Mouse (Mus musculus) thymus, adult 18-20 months (tissue): ENCODE results near the gene Slamf1.

ENCODE experiments used
- DNase-seq, 2 experiments: peaks; one replicate each; pipeline ENCODE4 v3.0.0; 2022; ENCODE audit warnings: mixed read lengths in 2 of 2

Slamf1 gene

DNA sequence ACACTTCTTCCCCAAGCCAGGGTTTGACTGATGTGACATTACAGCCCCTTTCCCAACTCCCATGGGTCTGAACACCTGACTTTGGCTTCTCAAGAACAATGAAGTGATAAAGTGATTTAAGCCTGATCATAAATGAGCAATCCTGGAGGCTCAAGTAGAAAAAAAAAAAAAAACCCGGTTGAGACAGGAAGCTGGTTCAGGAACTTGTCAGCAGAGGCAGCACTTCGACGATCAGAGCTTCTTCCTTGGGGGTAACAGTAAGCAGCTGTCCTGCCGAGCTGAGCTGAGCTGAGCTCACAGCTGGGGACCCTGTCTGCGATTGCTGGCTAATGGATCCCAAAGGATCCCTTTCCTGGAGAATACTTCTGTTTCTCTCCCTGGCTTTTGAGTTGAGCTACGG lies at the start of gene Slamf1:
Gene Slamf1 (plus strand): TSS at position 230 of the 400 bp plus-strand sequence.
- DNase-seq: peak; percentile 53 to 72

DNA sequence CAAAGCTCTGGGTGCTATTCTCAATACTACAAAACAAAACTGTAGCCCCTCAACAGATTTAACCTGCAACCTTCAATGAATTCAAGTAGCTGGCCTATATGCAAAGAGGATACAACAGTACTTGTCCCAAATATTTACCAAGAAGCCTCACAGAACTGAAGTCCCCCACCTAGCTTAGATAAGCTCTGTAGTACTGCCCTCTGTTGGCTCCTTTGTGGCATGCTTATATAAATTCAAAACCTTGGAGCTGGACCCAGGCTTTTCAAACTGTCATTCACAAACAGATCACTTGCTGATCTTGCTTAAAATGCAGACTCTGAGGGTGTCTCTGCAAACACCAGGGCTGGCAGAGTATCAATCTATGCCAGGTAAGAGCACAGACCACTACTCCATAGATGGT lies 35.7 kb upstream of the Slamf1 start:
- no peak for DNase-seq

DNA sequence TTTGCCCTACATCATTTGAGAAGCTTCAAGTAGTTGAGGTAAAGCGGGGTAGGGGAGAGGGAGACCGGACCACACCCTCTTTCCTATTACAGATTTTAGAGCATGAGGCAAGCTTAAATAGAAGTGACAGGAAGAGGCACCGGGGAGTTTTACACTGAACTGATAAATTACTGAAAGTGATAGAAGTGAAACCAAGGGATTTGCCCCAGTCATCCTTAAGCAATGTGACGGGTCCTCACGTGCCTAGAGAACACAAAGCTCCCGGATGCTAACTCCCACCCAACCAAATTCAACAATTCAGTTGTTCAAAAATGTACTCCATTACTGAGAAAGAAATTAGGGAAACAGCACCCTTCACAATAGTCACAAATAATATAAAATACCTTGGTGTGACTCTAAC lies 32.0 kb upstream of the Slamf1 start:
- DNase-seq: no peak

DNA sequence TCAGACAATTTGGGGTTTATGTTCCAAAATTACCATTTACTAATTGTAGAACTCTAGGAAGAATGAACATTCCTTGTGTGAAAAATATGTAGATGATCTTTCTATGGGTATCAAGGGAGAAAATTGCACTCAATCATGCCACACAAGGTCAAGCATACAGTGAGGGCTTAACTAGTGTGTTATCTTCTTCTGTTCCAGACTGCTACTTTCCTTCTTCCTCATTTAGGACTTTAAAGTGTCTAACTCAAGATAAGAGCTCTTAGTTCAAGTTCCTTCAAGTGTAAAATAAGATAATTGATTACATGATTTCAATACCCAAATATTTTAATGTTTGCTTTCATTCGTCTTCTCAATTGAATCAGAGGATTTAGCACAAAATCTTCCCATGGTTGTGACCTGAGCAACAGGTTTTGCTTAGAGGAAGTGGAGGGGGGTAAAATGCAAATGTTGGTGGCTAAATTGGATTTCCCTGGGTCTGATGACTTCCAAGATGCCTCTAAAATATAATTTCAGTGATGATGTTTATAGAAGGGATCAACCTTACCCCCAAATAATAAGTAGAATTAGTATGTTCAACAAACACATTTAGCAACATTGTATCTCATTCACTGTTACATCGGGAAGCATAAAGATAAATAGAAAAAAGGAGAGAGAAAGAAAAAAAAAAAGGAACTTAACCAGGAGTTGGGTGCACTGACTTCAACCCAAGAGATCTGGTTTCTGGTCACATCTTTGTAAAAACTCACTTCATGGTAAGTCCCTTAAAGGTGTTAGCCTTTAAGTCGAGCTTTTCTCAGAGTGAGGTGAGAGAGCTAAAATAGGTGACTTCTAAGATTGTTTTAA lies 18.6 kb upstream of the Slamf1 start:
- no peak for DNase-seq

DNA sequence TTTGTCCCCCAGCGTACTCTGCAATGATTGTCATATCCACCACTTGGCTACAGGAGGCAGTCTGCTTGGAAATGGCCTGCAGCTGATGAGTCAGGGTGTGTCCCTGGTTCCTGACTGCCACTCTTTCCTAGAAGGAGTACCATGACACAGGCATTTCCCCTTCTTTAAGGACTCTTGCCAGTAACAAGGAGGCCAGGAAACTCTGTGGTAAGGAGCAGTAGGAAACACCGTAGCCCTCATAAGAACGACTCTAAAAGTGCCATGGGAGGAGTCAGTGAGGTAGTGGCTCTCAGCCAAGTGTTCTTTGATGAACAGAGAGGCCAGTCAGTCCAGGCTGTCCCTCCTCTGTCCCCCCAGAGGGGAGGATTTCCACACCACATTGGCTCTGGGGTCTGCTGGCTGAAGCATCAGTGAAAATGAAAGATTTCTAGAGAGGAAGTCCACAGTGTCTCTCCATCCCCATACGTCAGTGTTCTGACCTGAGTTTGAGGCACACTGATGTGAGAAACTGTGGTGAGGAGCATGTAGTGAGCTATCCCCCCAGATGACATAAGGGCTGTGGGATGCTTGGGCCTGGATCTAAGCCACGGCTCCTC lies 5.0 kb upstream of the Slamf1 start:
- DNase-seq: no peak

DNA sequence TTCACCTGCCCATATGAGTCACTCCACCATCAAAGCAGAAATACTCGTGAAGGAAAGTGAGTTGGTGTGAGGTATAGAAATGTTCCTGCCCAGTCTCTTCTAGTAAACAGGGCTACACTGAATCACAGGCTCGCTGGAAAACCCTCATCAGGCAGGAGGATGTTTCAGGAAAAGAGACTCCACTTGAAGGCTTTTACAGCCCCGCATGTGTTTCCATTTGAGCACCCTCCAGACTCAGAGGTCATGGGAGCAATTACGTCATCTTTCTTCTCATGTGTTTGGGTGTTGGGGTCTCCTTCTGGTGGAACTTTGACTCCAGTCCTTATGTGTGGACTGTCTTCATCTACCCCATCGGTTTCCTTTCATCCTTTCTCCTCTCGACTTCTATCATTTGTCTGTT lies 4.1 kb downstream of the Slamf1 start:
- no peak for DNase-seq

DNA sequence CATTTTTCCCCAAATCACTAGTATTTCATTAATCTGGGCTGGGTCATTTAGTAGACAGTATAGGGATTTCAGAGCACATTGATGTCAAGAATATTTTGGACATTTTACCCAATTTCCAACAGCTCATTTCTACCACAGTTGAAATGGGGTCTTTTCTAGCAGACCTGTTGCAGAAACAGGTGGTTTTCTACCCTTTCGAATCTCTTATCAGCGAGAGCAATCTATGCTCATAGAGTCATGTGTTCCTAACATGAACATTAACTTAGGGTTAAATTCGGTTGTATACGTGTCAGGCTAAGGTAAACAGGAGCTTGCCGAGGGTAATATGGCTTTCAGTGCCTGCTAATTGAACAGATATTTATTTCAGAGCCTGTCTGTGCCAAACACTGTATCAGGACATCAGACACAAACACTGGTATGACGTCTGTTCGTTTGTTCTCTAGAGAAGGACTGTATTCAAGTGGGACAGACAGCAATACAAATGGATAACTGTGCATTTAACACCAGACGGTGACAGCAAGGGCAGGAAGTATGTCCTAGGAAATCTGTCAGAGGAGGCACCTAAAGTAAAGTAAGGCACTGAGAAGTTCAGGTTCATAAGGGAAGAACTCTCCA lies 5.3 kb downstream of the Slamf1 start:
- DNase-seq: no peak

DNA sequence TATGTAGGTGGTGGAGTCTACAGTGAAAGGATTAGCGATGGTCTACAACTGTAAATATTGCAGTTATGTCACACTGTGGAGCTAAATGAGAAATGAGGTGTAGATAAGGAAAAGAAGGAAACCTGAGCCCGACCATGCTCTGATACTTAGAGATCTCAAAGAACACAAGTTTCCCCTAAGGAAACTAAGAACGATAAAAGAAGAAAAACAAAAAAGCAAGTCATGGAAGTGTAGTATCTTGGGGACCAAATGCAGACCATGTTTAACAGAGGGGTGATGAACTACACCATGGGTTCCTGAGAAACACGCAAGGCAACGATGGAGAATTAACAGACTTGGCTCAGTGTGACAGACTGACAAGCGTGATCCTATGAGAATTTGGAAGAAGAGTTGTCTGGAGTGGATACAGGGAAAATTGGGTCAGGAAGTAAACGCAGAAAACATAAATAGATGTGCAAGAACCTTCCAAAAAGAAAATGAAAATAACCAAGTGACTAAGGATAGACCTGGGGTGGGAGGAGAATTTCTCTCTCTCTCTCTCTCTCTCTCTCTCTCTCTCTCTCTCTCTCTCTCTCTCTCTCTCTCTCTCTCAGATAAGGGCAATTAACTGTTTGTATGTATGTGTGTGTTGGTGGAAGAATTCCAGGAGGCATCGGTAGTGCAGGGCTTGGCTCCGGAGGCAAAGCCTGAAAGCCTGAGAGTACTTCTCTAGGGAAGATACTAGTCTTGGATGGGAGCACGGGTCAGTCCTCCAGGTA lies 6.5 kb downstream of the Slamf1 start:
- DNase-seq: no peak

DNA sequence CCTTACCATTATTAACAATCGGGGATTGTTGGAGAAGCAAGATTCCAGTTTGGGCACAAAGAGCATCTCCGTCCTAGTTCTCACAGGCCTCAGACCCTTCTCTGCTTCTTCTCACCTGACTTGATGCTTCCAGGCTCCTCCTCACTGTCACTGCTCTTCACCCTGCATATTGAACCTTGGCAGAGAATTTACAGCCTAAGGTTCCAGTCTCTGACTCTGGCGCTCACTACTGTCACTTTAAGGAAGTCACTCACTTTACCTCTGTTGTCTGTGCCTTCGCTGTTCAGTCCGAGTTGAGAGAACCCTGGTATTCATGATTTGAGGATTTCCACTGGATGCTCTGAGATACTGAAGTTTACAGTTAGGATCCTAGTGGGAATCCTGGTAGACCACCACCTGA lies 7.3 kb downstream of the Slamf1 start:
- DNase-seq: no peak

DNA sequence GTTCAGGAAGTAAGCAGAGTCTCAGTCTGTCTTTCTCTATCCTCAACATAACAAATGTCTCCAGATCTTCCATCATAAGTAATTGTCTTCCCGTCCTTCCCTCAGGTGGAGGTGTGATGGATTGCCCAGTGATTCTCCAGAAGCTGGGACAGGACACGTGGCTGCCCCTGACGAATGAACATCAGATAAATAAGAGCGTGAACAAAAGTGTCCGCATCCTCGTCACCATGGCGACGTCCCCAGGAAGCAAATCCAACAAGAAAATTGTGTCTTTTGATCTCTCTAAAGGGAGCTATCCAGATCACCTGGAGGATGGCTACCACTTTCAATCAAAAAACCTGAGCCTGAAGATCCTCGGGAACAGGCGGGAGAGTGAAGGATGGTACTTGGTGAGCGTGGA lies 7.8 kb downstream of the Slamf1 start:
- DNase-seq: no peak

DNA sequence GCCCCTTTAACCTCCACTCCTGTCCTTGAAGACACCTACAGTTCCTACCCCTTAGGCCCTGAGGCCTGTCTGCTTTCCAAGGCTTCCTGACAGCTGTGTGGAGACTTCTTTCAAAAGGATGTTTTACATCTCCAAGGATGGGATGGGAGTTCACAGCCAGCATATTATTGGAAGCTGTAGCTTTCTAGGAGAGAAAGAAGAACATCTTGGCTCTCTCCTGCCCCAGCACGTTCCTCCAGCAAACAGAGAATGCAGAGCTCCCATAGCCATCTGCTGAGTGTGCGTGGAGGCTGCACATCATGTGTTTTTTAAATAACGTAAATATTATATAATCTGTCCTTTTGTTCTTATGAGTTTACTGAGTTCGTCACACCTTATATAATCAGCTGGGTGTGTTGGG lies 8.9 kb downstream of the Slamf1 start:
- no peak for DNase-seq

DNA sequence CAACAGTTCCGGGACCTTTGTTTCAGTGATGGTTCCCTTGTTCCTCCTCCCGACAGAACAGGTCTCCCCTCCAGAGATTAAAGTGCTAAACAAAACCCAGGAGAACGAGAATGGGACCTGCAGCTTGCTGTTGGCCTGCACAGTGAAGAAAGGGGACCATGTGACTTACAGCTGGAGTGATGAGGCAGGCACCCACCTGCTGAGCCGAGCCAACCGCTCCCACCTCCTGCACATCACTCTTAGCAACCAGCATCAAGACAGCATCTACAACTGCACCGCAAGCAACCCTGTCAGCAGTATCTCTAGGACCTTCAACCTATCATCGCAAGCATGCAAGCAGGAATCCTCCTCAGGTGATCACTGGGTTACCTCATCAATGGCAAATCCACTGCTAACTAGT lies 10.1 kb downstream of the Slamf1 start:
- peak; percentile 69 to 78 for DNase-seq

DNA sequence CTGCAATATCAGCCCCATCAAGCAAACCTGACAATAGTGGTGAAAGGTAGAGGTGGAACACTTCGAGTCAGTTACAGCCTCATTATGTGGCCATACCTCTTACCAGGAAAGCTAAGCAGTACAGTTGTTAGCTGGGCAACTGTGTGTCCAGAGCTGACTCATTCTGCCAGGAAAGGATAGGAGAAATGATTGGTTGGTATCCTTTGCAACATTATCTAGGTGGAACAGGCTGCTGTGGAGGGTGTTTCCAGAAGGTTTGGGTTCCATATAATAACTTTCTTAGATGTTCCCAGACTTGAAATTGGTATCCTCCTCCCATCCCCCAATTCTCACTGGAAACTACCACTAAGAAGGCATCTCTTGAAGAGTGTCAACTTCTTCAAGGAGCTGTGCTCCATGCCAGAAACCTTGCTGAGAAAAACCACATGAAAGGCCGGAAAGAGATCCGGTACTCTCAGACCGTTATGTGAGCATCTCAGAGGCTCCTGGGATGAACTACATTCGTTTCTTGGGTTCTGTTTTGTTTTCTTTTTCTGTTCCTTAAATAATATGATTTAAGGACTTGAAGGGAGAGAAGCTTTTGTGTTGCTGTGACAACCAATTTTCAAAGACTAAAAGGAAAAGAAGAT lies 15.5 kb downstream of the Slamf1 start:
- peak; percentile 49 to 82 for DNase-seq

DNA sequence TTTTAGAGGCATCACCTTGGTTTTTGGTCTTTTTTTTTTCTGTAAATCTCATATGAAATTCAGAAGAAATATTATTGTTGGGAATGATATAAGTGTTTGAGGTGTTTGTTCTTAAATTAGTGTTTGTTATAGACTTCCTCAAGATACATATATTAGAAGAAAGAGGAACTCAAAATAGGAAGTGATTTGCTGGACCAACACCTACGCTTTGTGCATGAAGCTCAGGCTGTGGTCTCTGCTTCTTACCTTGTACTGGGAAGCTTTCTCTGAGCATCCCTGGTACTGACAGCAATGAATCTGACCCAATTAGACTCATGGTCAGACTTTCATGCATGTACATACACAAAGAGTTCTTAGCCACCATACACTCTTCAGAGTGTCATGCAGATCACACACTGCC lies 18.9 kb downstream of the Slamf1 start:
- DNase-seq: no peak

DNA sequence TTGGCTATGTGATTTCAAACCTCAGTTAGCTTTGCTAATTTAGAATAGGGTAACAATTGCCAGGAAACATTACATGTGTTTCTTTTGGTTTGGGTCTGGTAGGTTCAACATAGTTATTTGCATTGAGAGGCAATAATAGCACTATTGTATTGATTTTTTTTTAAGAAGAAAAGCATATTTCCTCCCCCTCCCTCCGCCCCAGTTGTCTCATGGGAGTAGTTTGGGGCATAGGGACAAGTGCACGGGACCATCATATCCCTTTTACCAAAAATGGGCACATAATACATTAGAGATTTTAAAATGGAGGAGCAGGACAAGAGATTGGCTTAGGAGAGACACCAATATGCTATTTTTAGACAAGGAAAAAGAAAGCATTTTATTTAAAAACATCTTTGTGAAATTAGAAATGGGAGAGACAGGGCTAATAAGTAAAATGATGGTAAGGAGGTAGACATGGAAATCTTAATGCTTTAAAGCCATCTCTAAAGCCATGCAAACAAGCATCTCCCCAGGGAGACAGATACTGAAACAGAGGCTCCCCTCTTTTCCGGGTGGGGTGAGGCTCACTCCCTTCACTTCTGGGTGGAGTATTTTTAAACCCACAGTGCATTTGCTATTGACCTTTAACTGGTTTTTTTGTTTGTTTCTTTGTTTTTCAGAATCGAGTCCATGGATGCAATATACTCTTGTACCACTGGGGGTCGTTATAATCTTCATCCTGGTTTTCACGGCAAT lies 20.5 kb downstream of the Slamf1 start:
- no peak for DNase-seq

DNA sequence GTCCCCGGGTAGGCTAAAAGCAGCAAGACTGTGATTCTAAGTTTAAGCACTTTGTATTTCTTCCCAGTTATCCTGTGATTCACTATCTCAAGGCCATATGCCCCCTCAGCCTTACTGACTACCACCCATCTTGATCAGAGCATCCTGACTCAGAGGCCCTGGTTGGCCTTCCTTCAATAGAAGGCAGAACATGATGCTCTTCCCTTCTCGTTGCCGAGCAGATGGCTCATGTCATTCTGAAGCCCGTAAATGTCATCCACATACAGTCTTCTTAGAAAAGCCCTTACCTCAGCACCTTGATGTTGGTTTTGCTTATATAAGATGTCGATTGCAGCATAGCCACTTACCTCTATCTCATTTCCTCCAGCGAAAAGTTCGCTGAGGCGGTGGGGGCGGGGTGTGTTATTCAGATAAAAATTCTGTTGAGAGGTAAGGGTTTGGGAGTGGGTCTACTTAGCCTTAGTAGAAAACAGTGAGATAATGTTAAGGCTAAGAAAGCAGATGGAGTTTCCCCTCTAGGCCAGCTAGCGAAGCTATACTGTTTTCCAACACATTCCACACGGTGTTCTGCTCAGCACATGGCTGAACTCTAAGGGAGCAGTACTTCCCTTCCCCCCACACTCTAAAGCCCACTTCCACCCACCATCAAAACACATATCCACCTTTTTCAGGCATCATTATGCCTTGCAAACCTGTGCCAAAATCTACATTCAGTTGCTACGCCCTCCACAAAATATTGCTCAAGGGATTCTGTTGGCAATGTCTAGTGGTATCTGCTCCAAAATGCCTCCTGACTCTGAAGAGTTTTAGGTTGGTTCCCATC lies 21.7 kb downstream of the Slamf1 start:
- DNase-seq: no peak

DNA sequence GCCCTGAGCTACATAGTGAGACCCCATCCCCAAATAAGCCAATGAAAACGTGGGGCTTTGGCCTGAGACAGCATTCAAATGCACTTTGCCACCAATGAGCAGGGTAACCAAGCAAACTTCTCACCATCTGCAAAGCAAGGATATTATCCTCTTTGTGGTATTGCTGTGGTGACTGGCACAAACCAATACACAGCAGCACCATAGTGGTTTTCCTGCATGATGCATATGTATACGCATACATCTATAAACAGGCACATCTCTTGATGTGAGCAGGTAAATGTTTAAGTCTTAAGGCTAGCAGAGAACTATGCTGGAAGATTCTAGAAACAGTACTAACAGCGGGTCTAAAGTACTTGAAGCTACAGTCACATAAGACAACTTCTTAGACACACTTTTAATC lies 22.5 kb downstream of the Slamf1 start:
- DNase-seq: no peak

DNA sequence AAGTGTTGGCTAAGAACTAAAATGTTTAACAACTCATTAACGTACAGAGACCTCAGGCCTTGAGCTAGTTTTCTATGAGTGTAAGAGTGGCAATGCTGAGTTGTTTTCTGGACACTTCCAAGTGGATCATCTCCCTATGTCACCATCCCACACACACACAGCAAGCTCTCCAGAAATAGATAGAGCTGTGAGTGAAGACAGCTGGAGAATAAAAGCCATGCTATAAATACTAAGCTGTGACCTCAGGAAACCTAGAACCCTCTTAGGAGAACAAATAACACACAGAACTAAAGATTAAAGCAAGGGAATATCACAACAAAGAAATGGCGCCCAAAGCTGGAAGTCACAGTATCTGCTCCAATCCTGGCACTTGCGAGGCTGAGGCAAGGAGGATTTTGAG lies 24.6 kb downstream of the Slamf1 start:
- DNase-seq: no peak

DNA sequence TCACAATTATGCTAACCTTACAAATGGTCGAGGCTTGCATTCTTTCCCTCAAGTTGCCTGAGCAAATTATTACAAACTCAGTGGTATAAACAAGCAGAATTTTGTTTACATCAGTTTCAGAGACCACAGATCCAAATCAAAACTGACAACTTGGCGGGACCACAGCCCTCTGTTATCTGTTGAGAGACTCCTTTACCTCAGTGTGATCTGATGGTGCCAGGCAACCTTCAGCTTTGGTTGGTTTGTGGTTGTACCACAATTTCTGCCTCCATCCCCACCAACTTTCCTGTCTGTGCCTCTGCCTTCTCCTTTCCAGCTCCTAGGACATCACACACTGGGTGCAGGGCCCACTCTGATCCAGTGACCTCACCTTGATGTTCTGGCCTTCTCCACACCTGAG lies 29.3 kb downstream of the Slamf1 start:
- no peak for DNase-seq

DNA sequence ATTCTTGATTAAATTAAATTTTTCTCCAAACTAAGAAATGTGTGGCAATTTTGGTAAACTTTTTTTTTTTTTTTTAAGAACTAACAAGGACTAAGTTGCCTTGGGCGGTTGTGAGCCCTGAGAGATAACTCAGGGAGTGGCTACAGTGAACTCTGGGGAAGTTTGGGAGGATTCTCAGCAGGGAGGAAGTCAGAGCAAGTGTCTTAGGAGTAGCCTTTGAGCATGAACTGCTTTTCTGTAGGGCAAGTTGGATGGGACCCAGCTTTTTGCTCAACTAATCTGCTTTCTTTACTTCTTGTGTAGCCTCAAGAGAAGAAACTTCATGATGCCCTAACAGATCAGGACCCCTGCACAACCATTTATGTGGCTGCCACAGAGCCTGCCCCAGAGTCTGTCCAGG lies 30.9 kb downstream of the Slamf1 start:
- DNase-seq: no peak

DNA sequence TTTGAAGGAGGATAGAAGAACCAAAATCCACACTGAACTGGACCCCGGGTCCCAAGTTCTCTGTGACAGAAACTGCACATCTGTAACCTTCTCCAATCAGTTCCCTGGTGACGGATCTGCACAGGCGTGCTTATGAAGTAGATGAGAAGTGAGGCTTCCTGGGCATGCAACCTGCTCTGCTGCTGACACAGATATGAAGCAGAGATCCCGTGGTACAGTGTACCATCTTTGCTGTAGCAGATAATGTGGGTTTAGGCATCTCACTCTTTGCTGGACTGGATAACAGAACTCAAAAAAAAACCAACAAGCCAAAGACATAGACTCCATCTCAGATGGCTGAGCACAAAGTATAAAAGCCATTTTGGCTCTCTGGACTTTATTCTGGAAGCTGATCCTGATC lies 32.7 kb downstream of the Slamf1 start:
- DNase-seq: no peak
